Mouse (Mus musculus): ENCODE results near the gene Irak4. TPM values are rescaled to one million over a fixed set of nuclear protein-coding genes. Genes with fewer than 3 reads are reported as not detected.

The Irak4 gene
- total RNA-seq, 1 experiment from 2014 or later: 60.6 TPM

DNA sequence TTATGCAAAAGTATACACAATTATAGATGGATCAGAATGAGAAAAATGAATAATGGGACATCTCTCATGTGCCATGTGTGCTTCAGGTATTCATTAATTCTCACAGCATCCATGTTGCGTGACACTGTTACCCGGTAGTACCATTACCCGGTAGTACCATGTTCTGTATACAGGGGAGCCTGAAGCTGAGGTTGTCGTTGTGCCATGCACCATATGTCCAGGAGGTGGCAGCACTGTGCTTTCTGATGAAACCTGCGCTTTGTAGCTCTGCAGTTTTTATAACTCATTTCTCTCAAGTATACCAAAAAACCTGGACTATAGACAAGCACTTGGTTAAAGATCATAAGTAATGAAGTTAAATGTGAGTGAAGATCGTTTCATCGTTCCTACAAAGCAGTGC is 14.0 kb downstream of the Irak4 start:
- peak; percentile 96 for ATAC-seq (ENCODE audit: extremely low read depth, insufficient number of reproducible peaks, low FRiP score, poor library complexity, severe bottlenecking)

DNA sequence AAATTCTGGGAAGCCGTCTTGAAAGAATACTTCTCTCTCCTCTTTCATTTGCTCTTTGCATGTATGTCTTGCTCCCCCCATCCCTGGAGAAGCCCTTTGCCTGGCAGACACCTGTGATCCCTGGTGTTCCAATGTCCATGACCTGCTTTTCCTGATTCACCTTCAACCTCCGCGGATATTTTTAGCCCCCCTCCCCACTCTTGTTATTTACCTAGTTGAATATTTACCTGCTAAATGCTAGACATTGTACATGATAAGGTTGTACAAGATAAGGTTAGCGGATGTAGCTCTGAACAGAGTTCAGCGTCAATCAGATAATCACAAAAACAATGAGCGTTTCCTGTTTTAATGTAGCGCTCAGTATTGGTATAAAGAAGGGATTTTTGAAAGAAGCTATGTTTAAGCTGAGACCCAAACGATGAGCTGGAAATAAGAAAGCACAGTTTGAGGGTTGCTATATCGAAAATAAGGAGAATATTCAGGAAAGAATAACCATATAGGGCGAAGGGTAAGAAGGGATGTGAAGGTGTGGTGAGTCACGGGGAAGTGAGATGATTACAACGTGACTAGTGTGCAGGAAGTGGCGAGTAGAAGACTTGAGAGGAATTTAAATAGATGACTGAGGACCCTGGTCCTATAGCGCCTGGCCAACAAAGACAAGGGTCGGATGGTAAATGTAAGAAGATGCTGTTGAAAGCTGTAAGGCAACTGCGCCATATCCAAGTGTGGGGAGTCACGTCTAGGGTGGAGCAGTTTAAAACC is 15.6 kb downstream of the Irak4 start:
- ATAC-seq (ENCODE audit: extremely low read depth, insufficient number of reproducible peaks, low FRiP score, poor library complexity, severe bottlenecking): no peak

DNA sequence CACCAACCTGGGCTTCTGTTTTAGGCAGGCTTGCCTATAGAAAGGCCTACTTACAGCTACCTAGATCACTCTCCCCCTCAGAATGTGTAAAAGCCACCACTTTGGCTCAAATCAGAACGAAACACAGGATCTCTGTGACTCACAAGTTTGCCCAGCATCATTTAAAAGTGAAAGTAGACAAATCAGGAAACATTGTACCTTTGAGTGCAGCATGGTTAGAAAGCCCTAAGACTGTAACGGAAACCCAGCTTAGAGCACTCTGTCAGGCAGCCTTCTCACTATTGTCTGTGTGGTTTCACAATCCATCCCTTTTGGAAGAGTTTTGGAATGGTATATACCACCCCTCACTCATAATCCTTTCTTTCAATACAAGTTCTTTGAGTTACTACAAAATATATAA is 21.5 kb downstream of the Irak4 start:
- no peak for ATAC-seq (ENCODE audit: extremely low read depth, insufficient number of reproducible peaks, low FRiP score, poor library complexity, severe bottlenecking)

DNA sequence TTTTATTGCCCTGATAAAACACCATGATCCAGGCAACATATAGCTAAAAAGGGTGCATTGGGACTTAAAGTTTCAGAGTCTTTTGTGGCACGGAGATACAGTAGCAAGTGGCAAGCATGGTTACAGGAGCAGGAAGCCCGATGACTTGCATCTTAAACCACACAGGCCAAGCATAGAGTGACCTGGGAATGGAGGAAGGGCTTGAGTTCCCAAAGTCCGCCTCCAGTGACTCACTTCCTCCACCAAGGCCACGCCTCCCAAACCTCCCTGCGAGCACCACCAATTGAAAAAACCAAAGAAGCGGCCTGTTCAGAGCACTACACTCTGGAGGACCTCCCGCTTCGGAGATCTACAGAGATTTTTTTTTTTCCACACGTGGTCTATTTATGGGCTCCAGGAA is 22.4 kb downstream of the Irak4 start:
- ATAC-seq (ENCODE audit: extremely low read depth, insufficient number of reproducible peaks, low FRiP score, poor library complexity, severe bottlenecking): peak; percentile 97

DNA sequence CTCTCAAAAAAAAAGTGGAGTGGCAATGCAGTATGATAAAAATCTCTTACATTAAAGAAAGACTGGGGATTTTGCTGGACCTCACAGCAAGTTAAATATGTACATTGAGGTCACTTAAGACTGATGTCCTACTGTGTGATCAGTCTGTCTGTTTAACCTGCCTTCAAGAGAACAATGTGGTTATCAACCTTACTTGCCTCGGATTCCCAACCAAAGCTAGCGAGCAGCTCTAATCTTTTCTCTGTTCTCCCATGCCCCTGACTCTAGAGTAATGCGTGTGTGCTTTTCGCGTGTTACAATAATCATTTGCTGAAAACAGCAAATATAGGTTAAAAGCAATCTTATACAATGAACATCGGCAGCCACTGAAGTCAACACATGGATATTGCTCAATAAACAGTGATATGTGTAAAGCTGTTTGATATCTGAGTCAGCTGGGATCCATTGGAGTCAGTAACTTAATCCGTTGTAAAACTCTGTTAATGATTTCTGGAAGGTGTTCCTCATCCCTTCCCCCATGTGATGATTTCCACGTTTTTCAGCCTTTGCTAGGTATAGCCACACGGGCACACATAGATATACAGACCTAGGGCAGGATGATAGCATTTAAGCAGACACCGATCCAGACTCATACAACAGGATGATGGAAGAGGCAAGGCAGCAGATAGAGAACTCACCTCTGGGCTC is 25.2 kb downstream of the Irak4 start:
- ATAC-seq (ENCODE audit: extremely low read depth, insufficient number of reproducible peaks, low FRiP score, poor library complexity, severe bottlenecking): no peak

DNA sequence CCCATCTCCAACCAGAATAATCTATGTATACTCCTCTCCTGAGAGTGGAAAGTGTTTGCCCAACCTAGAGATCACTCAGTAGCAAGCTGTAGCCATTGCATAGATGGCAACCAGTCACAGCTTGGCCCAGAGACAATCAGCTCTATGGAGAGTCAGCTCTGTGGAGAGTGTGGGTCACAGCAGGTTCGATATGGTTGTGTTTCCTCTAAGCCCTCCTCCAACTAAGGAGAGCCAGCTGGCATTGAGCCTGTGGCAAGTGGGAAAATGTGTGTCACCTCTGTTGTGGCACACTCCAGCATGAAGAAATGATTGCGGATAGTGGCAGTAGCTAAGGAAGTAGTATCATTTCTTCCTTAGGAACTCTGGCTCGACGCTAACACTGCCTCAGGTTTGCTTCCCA is 28.1 kb downstream of the Irak4 start:
- no peak for ATAC-seq (ENCODE audit: extremely low read depth, insufficient number of reproducible peaks, low FRiP score, poor library complexity, severe bottlenecking)

DNA sequence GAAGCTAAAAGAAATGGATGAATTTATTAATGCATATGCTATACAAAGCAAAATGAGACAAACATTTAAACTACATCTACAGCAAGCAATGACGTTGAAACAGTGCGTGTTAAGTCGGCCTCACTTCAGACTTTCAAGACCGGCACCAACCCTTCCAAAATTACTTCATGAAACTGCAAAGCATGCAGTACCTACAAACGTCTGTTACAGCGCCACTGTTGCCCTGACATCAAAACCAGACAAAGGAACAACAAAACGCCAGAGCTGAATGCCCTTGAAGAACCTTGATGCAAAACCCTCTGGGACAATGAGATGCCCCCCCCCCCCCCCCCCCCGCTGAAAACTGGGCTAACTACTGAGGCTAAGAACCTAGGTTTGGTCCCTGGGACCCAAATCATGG is 29.3 kb downstream of the Irak4 start:
- ATAC-seq (ENCODE audit: extremely low read depth, insufficient number of reproducible peaks, low FRiP score, poor library complexity, severe bottlenecking): no peak

DNA sequence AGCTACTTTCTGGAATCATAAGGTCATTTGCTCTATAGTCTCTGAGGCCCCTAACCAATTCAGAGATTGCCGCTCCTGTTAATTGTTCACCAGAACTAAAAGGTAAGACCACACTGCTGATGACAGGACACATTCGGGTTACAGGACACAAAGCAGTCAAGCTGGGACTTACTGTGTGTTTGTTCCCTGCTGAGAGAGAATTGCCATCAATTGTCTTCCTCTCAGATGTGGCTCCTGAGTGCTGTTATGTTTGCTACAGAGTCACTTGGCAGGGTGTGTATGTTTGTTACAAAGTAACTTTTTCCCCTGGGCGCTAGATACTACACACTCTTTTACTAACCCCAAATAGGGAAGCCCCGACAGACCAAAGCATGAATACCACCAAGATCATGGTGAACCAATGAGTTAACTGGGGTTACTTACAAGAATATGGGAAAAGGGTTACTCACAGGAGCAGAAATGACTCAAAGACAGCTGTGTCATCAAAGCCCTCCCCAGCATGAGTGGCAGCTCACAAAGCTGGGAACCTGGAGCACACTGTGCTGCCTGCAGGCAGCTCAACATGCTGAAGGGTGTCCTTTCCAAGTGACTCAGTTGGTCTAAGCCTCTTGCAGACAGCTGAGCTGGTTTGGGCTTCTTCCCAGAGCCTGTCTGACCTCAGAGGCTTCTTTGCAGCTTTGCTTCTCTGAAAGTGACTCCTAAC is 31.3 kb downstream of the Irak4 start:
- no peak for ATAC-seq (ENCODE audit: extremely low read depth, insufficient number of reproducible peaks, low FRiP score, poor library complexity, severe bottlenecking)

DNA sequence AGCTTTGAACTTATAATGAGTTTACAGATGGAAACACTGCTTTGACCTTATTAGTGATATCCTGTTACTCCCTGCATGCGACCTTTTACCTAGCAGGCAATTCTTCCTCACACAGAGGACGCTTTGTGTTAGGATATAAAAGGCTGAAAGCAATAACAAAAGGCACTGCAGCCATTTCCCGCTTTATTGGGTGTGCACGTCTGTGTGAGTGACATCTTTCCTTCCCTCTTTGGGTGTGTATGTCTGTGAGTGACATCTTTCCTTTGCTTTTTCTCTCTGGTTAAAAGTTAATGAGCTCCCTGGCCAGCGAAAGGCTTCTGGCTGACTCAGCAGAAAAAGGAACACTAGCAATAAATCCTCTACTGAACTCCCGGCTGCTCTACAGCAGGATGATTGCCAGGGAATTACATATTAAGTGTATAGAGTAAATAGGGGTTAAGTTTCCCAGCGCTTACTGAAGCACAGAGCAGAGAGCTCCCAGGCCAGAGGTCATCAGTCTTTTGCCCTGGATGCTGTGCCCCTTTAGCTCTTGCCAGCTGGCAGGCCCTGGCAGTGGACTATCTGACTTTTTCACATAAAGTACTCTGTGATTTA is 38.7 kb downstream of the Irak4 start:
- ATAC-seq (ENCODE audit: extremely low read depth, insufficient number of reproducible peaks, low FRiP score, poor library complexity, severe bottlenecking): no peak

DNA sequence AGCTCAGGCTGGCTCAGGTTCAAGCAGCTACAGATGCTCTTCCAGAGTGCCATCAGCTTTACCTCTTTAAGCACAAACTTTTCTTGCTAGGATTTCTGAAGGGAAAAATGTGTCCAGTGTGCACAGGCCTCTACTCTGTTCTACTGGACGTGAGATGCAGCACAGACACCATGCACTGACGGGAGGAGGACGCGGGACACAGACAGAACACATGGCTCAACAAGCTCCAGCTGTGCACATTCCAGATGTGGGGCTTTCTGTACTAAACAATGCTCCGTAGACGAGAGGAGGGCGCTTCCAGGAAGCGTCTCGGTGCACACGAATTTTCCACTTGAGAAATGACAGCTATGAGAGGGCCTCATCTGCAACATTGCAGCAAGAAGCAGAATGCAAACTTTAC is 39.7 kb downstream of the Irak4 start:
- ATAC-seq (ENCODE audit: extremely low read depth, insufficient number of reproducible peaks, low FRiP score, poor library complexity, severe bottlenecking): no peak

DNA sequence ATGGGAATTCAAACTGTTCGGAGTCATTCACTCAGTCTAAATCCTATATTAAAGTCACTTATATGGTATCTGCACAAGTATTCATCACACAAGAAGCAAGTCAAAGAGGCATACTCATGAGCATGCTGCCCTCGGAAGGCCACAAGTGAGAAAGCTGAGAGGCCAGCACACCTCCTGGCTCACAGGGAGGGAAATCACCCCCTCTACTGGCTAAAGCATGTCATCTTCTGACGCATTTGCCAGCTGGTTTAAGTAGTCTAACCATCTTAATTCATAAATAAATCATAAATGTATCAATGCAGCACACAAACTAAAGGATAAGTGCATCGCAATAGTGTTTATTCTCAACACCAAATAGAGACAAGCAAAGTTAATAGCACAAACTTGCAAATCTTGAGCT is 41.3 kb downstream of the Irak4 start:
- no peak for ATAC-seq (ENCODE audit: extremely low read depth, insufficient number of reproducible peaks, low FRiP score, poor library complexity, severe bottlenecking)

DNA sequence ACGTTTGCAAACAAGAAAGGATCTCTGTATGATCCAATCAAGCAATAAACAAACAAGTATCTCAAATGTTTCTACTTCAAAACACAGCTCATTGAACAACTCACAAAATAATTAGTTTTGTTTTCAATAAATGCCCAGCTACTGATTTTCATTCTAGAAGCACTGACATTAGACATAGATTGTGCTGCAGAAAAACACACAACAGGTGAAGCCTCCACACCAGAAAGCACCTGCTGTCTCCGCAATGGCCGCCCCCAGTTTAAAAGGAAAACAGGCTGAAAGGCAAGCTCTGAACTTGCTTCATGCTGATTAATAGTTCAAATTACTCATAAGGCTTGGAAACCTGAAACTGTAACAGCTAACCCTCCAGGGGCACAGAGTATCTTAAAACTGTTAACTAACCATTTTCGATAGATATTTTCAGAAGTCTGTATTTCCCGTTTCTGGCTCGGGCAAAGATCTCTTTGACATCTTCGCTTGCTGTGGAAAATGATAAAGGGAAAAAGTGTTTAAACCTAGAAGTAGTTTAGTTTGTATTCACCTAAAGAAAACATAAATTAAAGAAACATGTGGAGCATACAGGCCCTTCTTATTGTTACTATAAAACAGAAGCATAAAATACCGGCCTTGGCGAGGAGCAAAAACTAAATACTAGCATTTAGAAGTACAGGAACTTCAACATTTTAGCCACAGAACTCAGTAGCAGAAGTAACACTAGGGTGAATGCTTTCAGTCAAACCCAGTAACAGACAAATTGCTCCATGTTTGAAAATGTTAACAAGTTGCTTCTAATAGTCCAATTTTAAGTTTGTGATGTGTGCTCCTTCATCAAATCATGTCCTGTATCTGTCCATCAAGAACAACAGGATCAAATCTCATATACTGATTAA is 44.6 kb downstream of the Irak4 start:
- ATAC-seq (ENCODE audit: extremely low read depth, insufficient number of reproducible peaks, low FRiP score, poor library complexity, severe bottlenecking): no peak

DNA sequence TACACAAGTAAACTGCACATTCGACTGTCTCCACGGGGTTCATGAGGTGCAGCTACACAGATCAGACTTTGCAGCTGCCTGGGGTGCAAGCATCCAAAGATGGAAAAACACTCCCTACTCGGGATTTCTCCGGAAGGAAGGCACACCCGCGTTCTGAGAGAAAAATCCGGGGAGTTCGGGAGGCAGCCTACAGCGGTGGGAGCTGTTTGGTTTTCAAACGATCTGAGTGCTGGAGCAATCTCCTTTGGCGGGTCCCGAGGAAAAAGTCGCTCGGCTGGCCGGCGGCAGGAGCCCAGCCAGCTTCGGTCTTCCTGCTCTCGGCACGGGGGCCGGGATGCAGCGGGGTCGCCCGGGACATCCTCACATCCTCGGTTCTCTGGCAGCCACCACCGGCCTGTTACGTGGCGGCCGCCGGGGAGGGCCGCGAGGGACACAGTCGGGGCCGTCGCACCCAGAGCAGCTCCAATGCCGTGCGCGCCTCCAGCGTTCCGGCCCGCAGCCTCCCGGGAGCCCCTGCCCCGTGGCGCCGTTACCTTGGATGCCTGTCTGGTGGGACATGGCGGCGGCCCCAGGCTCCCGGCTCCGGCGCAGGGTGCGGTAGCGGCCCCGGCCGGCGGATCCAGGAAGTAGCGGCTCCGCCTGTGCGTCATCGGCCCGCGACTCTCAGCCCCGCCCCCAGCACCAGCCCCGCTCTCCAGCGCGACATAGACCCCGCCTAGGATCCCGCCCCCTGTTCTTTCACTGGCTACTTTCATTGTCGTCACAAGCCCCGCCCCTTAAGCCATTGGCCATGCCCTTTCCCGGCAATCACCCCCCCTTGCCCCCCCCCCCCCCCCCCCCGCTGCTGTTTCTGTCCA is 46.0 kb downstream of the Irak4 start, which contains the start of gene Twf1:
TSS of gene Twf1 (minus strand) at position 671 of the 857 bp plus-strand sequence.
- ATAC-seq (ENCODE audit: extremely low read depth, insufficient number of reproducible peaks, low FRiP score, poor library complexity, severe bottlenecking): peak; percentile 99

DNA sequence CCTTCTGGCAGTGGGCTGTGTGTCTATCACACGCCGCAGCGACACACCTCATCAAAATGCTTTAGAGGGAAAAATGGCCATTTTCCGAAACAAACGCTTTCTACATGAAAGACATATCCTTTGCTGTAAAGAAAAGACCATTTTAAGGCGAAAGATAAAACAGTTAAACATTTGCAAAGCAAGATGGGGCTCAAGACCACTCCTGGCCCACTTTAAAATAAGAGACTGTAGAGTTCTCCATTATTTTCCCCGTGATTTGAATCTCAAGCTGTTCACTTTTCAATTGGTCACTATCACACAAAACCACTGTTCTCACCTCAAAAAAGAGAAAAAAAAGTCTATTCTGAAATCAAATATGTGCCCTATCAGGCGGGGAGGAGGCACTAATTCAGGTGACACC is 46.6 kb downstream of the Irak4 start:
- ATAC-seq (ENCODE audit: extremely low read depth, insufficient number of reproducible peaks, low FRiP score, poor library complexity, severe bottlenecking): no peak

DNA sequence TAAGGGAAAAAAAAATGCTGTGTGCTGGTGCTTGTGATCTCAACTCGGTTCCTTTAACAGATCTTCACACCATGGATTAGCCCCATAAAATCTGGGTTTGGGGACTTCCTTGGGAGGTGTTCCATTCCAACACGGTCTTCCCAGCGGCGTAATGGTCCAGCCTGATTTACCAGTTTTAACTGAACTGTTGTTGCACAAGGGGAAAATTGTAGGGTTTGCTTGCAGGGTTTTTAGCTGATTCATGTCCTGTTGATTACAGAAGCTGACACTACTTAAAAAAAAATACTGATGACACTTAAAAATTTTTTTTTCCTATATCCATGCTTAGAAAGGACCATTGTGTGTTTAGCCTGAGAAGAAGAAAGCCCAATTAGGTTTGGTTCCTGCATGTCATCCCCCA is 47.9 kb downstream of the Irak4 start:
- ATAC-seq (ENCODE audit: extremely low read depth, insufficient number of reproducible peaks, low FRiP score, poor library complexity, severe bottlenecking): no peak

DNA sequence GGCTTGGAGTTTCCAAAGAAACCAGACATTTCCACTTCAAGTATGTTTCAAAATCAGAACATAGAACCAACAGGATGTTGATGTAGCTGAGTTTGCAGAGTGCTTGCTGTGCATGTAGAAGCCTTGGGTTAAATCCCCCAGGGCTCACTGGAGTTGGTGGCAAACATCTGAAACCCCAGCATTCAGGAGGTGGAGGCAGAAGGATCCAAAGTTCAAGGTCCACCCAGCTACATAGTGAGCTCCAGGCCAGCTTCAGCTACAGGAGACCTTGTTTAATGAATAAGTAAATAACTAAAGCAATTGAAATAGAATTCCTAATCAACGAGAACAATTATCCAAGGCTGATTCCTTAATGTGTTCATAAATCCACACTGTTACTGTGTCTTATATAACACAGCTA is 50.1 kb downstream of the Irak4 start:
- ATAC-seq (ENCODE audit: extremely low read depth, insufficient number of reproducible peaks, low FRiP score, poor library complexity, severe bottlenecking): no peak

DNA sequence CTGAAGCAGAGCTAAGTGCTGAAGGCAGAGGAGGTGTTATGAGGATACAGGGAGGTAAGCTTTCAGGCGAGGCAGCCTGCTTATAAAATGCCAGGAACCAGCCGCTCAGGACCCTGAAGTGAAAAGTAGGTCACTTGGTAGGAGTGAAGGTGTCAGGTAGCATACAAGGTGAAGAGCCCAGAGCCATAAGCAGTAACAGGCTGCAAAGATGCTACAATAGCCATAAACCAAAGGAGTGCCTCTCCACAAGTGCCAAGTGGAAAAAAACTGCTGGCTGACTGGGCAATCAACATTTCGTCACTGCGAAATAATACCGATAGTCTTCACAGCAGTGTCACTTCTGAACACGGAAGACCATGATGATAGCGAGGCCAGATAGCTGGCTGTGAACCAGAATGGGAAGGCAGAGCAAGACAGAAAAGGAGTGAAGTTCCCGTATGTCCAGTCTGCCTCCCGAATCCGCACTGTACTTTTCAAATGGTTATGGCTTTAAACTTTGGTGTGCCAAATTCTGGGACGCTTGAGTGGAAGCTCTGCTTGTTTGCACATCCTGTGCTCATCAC is 56.8 kb downstream of the Irak4 start:
- no peak for ATAC-seq (ENCODE audit: extremely low read depth, insufficient number of reproducible peaks, low FRiP score, poor library complexity, severe bottlenecking)

DNA sequence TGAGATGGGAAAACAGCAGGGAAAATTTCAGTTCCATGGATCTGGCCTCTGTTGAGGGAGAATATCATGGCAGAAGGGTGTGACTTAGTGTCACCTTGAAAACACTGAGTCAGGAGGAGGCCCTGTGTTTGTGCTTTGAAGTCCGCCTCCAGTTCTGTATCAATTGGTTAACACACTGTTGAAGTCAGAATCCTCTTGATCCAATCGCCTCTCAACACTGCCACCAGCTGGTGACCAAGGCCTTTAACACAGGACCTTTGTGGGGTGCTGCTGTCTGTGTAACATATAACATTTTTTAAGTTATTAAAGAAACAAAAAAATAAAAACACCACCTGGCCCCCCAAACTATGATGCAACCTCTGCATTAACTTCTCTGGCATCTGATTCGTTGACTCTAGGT is 57.9 kb downstream of the Irak4 start:
- peak; percentile 58; the same call in 1 of the 2 replicates for ATAC-seq (ENCODE audit: extremely low read depth, insufficient number of reproducible peaks, low FRiP score, poor library complexity, severe bottlenecking)
